Mouse (Mus musculus) bone marrow macrophage, adult 2 months (primary cell): Measurements from ENCODE around the gene Fancc.

Experiments used
- CTCF ChIP-seq: IDR thresholded peaks from 2 replicates; pipeline ENCODE4 v1.5.1; 2012; ENCODE audit warnings: low read depth, mild to moderate bottlenecking, low read length, moderate library complexity
- POLR2A ChIP-seq: IDR thresholded peaks from 2 replicates; pipeline ENCODE4 v1.6.1; 2012; ENCODE audit warnings: mild to moderate bottlenecking, low read depth, low read length, borderline replicate concordance

- no peak for TF ChIP-seq CTCF
- no peak for TF ChIP-seq POLR2A
Observed at GRCm38 (mm10) chr13:63452898-63453297, 44.2 kb downstream of the Fancc start.
